Mouse (Mus musculus) embryo, embryonic 11 days (tissue): ENCODE measurements around the gene Acot8.
A peak's percentile ranks its signal among the peaks of the same experiment; 100 is the strongest.

Experiments
- DNase-seq: peaks from one replicate; pipeline ENCODE4 v3.0.0-alpha.2; 2015

Gene Acot8

DNA sequence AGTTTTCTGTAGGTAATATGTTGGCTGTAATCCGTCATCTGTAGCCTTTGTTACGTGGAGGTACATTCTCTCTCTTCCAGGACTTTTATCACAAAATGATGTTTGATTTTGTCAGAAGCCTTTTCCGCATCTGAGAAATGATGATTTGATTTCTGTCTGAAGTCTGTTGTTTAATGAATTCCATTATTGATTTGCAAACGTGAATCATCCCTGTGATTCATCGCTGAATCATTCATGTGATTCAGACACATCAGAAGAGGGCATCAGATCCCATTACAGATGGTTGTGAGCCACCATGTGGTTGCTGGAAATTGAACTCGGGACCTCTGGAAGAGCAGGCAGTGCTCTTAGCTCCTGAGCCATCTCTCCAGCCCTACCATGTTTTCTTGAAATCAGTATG, 55.7 kb downstream of the Acot8 start:
- DNase-seq = no peak

DNA sequence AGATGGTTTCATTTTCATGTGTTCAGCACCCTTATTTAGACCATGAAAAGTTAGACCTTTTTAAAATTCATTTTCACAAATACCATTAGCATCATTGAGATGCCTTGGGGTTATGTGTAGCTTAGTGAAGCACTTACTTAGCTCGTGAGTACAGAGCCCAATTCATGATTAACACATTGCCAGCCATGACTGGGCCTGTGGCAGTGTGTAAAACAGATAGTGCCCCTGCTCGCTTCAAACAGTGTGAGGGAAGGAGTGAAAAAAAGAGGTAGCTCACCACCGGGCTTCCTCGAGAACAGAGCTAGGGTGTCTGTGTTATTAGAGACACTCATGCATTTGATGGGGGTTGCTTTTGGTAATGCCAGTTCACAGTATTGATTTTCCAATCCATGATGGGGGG, 56.5 kb downstream of the Acot8 start:
- no peak for DNase-seq

DNA sequence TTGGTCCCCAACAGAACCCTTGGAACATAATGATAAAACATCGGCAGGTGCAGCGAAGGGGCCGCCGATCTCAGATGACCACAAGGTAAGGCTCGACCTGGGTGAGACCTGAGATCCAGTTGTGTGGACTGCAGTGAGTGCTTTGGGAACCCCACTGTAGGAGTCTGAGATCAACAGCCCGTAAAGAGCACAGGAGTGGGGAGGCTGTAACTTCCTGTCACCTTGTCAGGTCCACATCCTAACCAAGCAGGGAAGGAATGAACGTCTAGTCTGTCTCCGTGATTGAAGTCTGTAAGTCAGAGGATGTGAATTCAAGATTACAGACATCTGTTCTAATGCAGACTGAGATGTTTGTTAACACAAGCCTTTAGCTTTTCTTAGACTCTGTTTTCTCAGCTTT, 58.0 kb downstream of the Acot8 start:
- no peak for DNase-seq

DNA sequence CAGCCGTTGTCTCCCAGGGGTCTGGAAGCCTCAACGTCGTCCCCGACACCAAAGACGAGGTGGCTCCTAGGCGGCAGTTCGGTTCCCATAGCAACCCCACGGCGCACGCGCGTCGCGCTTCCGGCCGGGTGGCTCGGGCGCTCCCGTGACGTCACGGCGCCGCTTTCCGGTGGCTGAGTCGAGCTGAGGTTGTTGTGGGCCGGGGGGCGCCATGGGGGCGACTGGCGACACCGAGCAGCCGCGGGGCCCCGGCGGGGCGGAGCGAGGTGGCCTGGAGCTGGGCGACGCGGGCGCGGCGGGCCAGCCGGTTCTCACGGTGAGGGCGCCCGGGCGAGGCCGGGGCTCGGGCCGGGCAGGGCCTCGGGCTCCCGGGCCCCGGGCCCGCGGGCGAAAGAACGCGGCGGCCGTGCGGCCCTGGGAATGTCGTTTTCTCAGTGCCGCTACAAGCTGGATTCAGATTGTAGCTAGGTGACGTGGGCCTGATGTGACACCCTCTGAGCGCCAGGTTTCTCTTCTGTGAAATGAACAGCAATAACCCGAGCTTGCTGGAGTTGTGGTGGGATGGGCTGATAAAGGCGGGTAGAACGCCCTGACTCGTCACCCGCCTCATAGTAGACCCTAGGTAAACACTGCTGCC, 58.7 kb downstream of the Acot8 start, which contains the start of the genes Wfdc3 and Dnttip1:
Gene Wfdc3, minus strand, starts transcription at position 89 of the 637 bp plus-strand sequence.
Gene Dnttip1, plus strand, starts transcription at position 141 of the 637 bp plus-strand sequence.
- DNase-seq = peak; percentile 96

DNA sequence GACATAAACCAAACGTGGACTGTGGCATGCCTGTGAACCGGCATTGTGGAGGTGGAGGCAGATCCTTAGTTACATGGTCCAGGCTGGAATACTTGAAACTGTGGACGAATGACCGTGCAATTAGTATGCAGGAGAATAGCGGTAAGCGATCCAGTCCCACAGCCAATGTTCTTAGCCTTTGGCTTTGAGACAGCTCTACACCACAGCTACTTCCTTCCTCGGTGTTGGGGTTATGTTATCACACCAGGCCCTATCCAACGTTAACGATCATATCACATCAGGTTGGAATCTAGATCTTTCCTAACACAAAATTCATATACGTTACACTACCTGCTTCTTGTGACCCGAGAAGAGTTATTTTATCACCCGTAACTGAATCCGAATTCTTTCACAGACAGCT, 59.7 kb downstream of the Acot8 start:
- no peak for DNase-seq
